Mouse (Mus musculus): ENCODE results near the gene Ghr. TPM values are rescaled to one million over a fixed set of nuclear protein-coding genes. Genes with fewer than 3 reads are reported as not detected.

Gene Ghr
- polyA plus RNA-seq, 1 experiment from 2014 or later, result 81.9 TPM

DNA sequence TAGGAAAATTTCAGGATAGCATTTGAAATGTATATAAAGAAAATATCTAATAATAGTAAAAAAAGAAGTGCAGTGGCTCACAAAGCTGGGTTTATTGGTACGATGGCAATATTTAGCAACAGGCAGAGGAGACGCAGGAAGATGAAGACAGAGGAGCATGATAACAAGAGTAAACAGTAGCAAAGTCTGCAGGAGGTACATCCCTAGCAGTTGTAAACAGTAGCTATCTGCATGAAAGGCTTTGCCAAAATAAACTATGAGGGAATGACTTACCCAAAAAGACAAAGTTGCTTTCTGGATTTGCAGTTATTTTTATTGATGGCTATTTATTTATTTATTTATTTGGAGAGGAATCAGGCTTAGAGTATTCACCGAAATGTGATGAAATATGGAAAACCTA, 92.4 kb downstream of the Ghr start:
- Histone ChIP-seq H3K27ac (ENCODE audit: low read depth, low read length) (no peak overlapping the region), H3K36me3 (ENCODE audit: control insufficient read depth, insufficient read depth) (no peaks in the 10 kb centered on the region), H3K4me3 (ENCODE audit: low read depth, low read length) (no peak overlapping the region), H3K9me3 (ENCODE audit: control insufficient read depth) (no peaks in the 10 kb centered on the region), H3K4me2 (replicated peaks; ENCODE audit: low read depth) (no peak overlapping the region), H3K27me3 (replicated peaks; ENCODE audit: control insufficient read depth, insufficient read depth, low read length) (no peaks in the 10 kb centered on the region), H3K4me1 (replicated peaks; ENCODE audit: control insufficient read depth, insufficient read depth, low read length) (peaks cover 5% of the 10 kb centered on the region; the same call in 1 of the 2 replicates), H3K9ac (ENCODE audit: low read depth, low read length) (no peak overlapping the region)
- TF ChIP-seq CTCF (IDR thresholded peaks at IDR 0.05; ENCODE audit: low read depth), result no peak
- 60% methylated on average over 3 of the region's 3 CpGs for WGBS
- ATAC-seq, result no peak

- ATAC-seq, result no peak
Measured at GRCm38 (mm10) chr15:3490011-3490410, 93.3 kb downstream of the Ghr start.

DNA sequence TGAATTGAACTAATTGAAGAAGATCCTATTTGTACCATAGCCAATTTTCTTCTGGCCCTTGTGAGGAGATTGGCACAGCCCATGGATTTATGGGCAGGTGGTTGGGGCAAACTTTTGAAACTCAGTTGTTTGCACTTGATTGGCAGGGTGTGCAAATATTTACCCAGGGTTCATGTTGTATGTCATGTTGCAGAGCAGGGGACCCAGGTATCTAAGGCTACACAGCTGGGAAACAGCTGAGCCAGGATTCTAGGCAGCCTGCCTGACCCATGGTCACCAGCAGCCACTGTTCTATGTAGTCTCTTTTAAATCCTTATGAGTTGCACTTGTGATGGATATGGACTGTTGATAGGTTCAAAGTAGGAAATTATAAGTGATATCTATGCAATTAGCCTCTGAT, 94.1 kb downstream of the Ghr start:
- no peaks in the 10 kb centered on the region for H3K36me3 ChIP-seq (ENCODE audit: control insufficient read depth, insufficient read depth)
- no peak for ATAC-seq
- peaks cover 5% of the 10 kb centered on the region; the same call in 1 of the 2 replicates for H3K4me1 ChIP-seq (replicated peaks; ENCODE audit: control insufficient read depth, insufficient read depth, low read length)
- H3K4me3 ChIP-seq (ENCODE audit: low read depth, low read length), result no peak overlapping the region
- no peak overlapping the region for H3K4me2 ChIP-seq (replicated peaks; ENCODE audit: low read depth)
- no peak overlapping the region for H3K9ac ChIP-seq (ENCODE audit: low read depth, low read length)
- H3K27me3 ChIP-seq (replicated peaks; ENCODE audit: control insufficient read depth, insufficient read depth, low read length), result no peaks in the 10 kb centered on the region
- H3K9me3 ChIP-seq (ENCODE audit: control insufficient read depth), result no peaks in the 10 kb centered on the region
- no peak for TF ChIP-seq CTCF (IDR thresholded peaks at IDR 0.05; ENCODE audit: low read depth)
- H3K27ac ChIP-seq (ENCODE audit: low read depth, low read length), result no peak overlapping the region

More at GRCm38 (mm10) chr15:3490011-3490410, 93.3 kb downstream of the Ghr start:
- H3K27ac ChIP-seq (ENCODE audit: low read depth, low read length), result no peak overlapping the region
- no peak overlapping the region for H3K4me2 ChIP-seq (replicated peaks; ENCODE audit: low read depth)
- H3K9ac ChIP-seq (ENCODE audit: low read depth, low read length), result no peak overlapping the region
- no peaks in the 10 kb centered on the region for H3K36me3 ChIP-seq (ENCODE audit: control insufficient read depth, insufficient read depth)
- no peaks in the 10 kb centered on the region for H3K9me3 ChIP-seq (ENCODE audit: control insufficient read depth)
- TF ChIP-seq CTCF (IDR thresholded peaks at IDR 0.05; ENCODE audit: low read depth), result no peak
- H3K4me1 ChIP-seq (replicated peaks; ENCODE audit: control insufficient read depth, insufficient read depth, low read length), result peaks cover 5% of the 10 kb centered on the region; the same call in 1 of the 2 replicates
- WGBS, result 96% methylated on average over 2 of the region's 2 CpGs
- no peaks in the 10 kb centered on the region for H3K27me3 ChIP-seq (replicated peaks; ENCODE audit: control insufficient read depth, insufficient read depth, low read length)
- no peak overlapping the region for H3K4me3 ChIP-seq (ENCODE audit: low read depth, low read length)

DNA sequence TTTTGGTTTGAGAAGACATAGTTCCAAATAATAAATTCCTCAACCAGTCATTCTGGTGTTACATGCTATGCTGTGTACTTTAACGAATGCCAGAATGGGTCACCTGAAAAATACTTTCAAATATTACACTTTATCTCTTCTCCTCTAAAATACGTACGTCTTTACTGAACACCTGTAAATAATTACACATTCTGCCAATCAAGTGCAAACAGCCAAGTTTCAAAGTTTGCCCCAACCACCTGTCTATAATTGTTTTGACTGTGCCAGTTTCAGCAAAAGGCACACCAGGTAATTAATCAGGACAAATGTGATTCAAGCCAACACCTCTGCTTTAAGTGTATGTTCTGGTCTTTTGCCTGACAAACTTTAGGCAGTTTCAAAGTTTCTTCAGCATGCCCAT, 94.7 kb downstream of the Ghr start:
- no peak for TF ChIP-seq CTCF (IDR thresholded peaks at IDR 0.05; ENCODE audit: low read depth)
- H3K4me2 ChIP-seq (replicated peaks; ENCODE audit: low read depth), result no peak overlapping the region

GRCm38 (mm10) chr15:3486691-3487090, 96.6 kb downstream of the Ghr start:
- no peak for ATAC-seq
- H3K36me3 ChIP-seq (ENCODE audit: control insufficient read depth, insufficient read depth), result no peaks in the 10 kb centered on the region
- H3K9me3 ChIP-seq (ENCODE audit: control insufficient read depth), result no peaks in the 10 kb centered on the region
- no peak overlapping the region for H3K9ac ChIP-seq (ENCODE audit: low read depth, low read length)
- TF ChIP-seq CTCF (IDR thresholded peaks at IDR 0.05; ENCODE audit: low read depth), result no peak
- H3K27me3 ChIP-seq (replicated peaks; ENCODE audit: control insufficient read depth, insufficient read depth, low read length), result no peaks in the 10 kb centered on the region
- H3K27ac ChIP-seq (ENCODE audit: low read depth, low read length), result no peak overlapping the region
- WGBS, result 74% methylated on average over 5 of the region's 5 CpGs
- 0 out of 2 replicates have a peak, but pooled peaks cover 5% of the 10 kb centered on the region for H3K4me1 ChIP-seq (replicated peaks; ENCODE audit: control insufficient read depth, insufficient read depth, low read length)
- no peak overlapping the region for H3K4me2 ChIP-seq (replicated peaks; ENCODE audit: low read depth)
- no peak overlapping the region for H3K4me3 ChIP-seq (ENCODE audit: low read depth, low read length)

More for the DNA sequence above, 94.7 kb downstream of the Ghr start:
- no peak for ATAC-seq
- Histone ChIP-seq H3K9ac (ENCODE audit: low read depth, low read length) (no peak overlapping the region), H3K4me3 (ENCODE audit: low read depth, low read length) (no peak overlapping the region), H3K27ac (ENCODE audit: low read depth, low read length) (no peak overlapping the region), H3K4me1 (replicated peaks; ENCODE audit: control insufficient read depth, insufficient read depth, low read length) (peaks cover 5% of the 10 kb centered on the region; the same call in 1 of the 2 replicates), H3K9me3 (ENCODE audit: control insufficient read depth) (no peaks in the 10 kb centered on the region), H3K36me3 (ENCODE audit: control insufficient read depth, insufficient read depth) (no peaks in the 10 kb centered on the region), H3K27me3 (replicated peaks; ENCODE audit: control insufficient read depth, insufficient read depth, low read length) (no peaks in the 10 kb centered on the region)
- WGBS, result 40% methylated on average over 3 of the region's 3 CpGs

- no peak overlapping the region for H3K4me3 ChIP-seq (ENCODE audit: low read depth, low read length)
- H3K36me3 ChIP-seq (ENCODE audit: control insufficient read depth, insufficient read depth), result no peaks in the 10 kb centered on the region
- H3K9me3 ChIP-seq (ENCODE audit: control insufficient read depth), result no peaks in the 10 kb centered on the region
- no peaks in the 10 kb centered on the region for H3K27me3 ChIP-seq (replicated peaks; ENCODE audit: control insufficient read depth, insufficient read depth, low read length)
- TF ChIP-seq CTCF (IDR thresholded peaks at IDR 0.05; ENCODE audit: low read depth), result no peak
- H3K9ac ChIP-seq (ENCODE audit: low read depth, low read length), result no peak overlapping the region
- 83% methylated on average over 1 of the region's 1 CpGs for WGBS
- H3K4me2 ChIP-seq (replicated peaks; ENCODE audit: low read depth), result no peak overlapping the region
- H3K4me1 ChIP-seq (replicated peaks; ENCODE audit: control insufficient read depth, insufficient read depth, low read length), result 0 out of 2 replicates have a peak, but pooled peaks cover 5% of the 10 kb centered on the region
- no peak for ATAC-seq
- H3K27ac ChIP-seq (ENCODE audit: low read depth, low read length), result no peak overlapping the region
Measured at GRCm38 (mm10) chr15:3485367-3485766, 97.9 kb downstream of the Ghr start.

DNA sequence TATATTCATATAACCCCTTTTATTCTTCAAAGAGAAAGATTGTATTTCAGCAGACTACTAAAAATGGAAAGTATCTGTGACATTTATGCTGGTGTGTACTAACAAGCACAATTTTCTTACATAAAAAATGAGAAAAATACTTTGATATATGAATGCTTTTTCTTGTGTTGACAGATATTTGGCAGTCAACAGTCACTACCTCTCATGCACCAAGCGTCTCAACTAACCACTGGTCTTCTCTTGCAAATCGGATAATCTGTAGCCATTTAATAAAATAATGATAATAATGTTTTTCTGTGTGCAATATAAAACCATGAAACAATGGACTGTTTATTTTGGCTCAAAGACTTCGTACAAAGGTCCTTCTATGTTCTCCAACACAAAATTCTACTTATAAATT, 99.8 kb downstream of the Ghr start:
- no peak overlapping the region for H3K4me2 ChIP-seq (replicated peaks; ENCODE audit: low read depth)
- H3K36me3 ChIP-seq (ENCODE audit: control insufficient read depth, insufficient read depth), result no peaks in the 10 kb centered on the region
- no peaks in the 10 kb centered on the region for H3K4me1 ChIP-seq (replicated peaks; ENCODE audit: control insufficient read depth, insufficient read depth, low read length)
- H3K27ac ChIP-seq (ENCODE audit: low read depth, low read length), result no peak overlapping the region
- no peak for TF ChIP-seq CTCF (IDR thresholded peaks at IDR 0.05; ENCODE audit: low read depth)
- no peak for ATAC-seq
- no peaks in the 10 kb centered on the region for H3K9me3 ChIP-seq (ENCODE audit: control insufficient read depth)
- 80% methylated on average over 3 of the region's 3 CpGs for WGBS
- no peak overlapping the region for H3K4me3 ChIP-seq (ENCODE audit: low read depth, low read length)
- H3K27me3 ChIP-seq (replicated peaks; ENCODE audit: control insufficient read depth, insufficient read depth, low read length), result no peaks in the 10 kb centered on the region
- no peak overlapping the region for H3K9ac ChIP-seq (ENCODE audit: low read depth, low read length)

Data from intestine, postnatal 0 days (tissue).